Mouse (Mus musculus) myocyte (in vitro differentiated cells): ENCODE measurements around the gene Mbd6.

Source experiments
- CEBPB ChIP-seq: IDR thresholded peaks from 2 replicates; pipeline ENCODE4 v1.6.1; 2011; ENCODE audit warnings: mild to moderate bottlenecking, moderate library complexity; ENCODE audit not compliant: poor library complexity, insufficient read depth, severe bottlenecking
- E2F4 ChIP-seq: IDR thresholded peaks from one replicate; pipeline ENCODE4 v1.6.1; 2011; ENCODE audit warnings: mild to moderate bottlenecking, control low read depth, moderate library complexity; ENCODE audit not compliant: insufficient read depth
- MAX ChIP-seq: IDR thresholded peaks from one replicate; pipeline ENCODE4 v1.6.1; 2011; ENCODE audit warnings: low read depth, mild to moderate bottlenecking, control low read depth
- MYOD1 ChIP-seq, 3 experiments: IDR thresholded peaks; one replicate each; pipeline ENCODE4 v1.6.1; 2011; ENCODE audit warnings: control low read depth in 2 of 3, low read depth in 2 of 3, mild to moderate bottlenecking in 2 of 3, moderate library complexity in 1 of 3; ENCODE audit not compliant: insufficient read length in 2 of 3, control insufficient read depth in 1 of 3
- MYOG ChIP-seq, 3 experiments: IDR thresholded peaks; one replicate each; pipeline ENCODE4 v1.6.1; 2011; ENCODE audit warnings: control low read depth in 2 of 3, low read depth in 2 of 3, mild to moderate bottlenecking in 2 of 3; ENCODE audit not compliant: insufficient read length in 2 of 3, control insufficient read depth in 1 of 3, insufficient read depth in 1 of 3
- POLR2A ChIP-seq: IDR thresholded peaks from one replicate; pipeline ENCODE4 v1.6.1; 2011; ENCODE audit warnings: low read depth, mild to moderate bottlenecking, control low read depth, moderate library complexity; ENCODE audit not compliant: insufficient read length
- POLR2AphosphoS2 ChIP-seq: IDR thresholded peaks from one replicate; pipeline ENCODE4 v1.6.1; 2011; ENCODE audit warnings: low read depth, control low read depth; ENCODE audit not compliant: insufficient read length
- REST ChIP-seq: IDR thresholded peaks from one replicate; pipeline ENCODE4 v1.6.1; 2011; ENCODE audit warnings: mild to moderate bottlenecking, control low read depth, moderate library complexity; ENCODE audit not compliant: insufficient read depth, insufficient read length
- SRF ChIP-seq: IDR thresholded peaks from one replicate; pipeline ENCODE4 v1.6.1; 2011; ENCODE audit warnings: low read depth; ENCODE audit not compliant: control insufficient read depth, insufficient read length
- TCF12 ChIP-seq: IDR thresholded peaks from one replicate; pipeline ENCODE4 v1.6.1; 2011; ENCODE audit warnings: mild to moderate bottlenecking, control low read depth; ENCODE audit not compliant: poor library complexity, insufficient read depth, severe bottlenecking
- TCF3 ChIP-seq: IDR thresholded peaks from one replicate; pipeline ENCODE4 v1.6.1; 2011; ENCODE audit warnings: low read depth, control low read depth; ENCODE audit not compliant: insufficient read length
- USF1 ChIP-seq: IDR thresholded peaks from one replicate; pipeline ENCODE4 v1.6.1; 2011; ENCODE audit warnings: low read depth, mild to moderate bottlenecking, control low read depth, moderate library complexity

DNA sequence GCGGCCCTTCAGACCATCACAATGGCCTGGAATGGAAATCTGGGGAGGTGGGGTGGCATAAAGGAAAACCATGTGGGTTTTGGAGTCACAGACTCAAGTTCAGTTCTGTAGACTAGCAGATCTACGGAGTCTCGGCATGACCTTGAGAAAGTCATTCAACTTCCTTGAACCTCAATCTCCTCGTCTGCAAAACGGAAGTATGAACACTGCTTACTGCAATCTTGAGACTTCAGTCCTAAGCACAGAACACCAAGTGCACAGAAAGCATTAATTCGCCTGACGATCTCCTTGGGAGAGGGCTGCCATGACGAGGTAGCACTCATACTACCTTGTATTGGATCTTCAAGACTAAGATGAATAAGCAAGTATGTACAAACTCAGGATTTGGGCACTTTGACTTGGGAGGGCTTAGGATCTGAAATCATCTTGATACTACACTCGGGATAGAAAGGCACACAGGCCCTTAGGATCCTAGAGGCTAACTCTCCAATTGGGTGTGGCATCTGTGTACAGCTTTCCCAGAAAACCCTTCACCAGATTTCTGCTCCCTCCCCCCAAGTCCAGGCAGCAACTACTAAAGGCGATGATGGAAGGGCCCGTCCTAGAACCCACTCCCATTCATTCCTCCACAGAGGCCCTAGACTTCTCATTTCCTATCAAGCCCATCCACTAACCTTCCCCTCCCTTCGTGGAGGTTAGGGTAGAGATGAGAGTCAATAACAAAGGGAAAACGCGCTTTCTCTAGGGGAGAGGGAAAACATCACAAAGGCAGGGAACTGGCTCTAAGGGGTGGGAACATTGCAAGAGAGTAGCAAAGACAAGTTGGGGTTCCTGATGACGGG, 26.9 kb downstream of the Mbd6 start:
- TF ChIP-seq USF1: no peak
- no peak for TF ChIP-seq REST
- no peak for TF ChIP-seq E2F4
- no peak for TF ChIP-seq POLR2AphosphoS2
- no peak for TF ChIP-seq POLR2A
- TF ChIP-seq MYOG (IDR thresholded peaks at IDR 0.05; ENCODE audit: control insufficient read depth in 1 of 3, insufficient read depth in 1 of 3, insufficient read length in 2 of 3, low read depth in 2 of 3): no peak
- TF ChIP-seq TCF3: no peak
- no peak for TF ChIP-seq MAX
- no peak for TF ChIP-seq TCF12
- TF ChIP-seq CEBPB: no peak
- no peak for TF ChIP-seq SRF
- no peak for TF ChIP-seq MYOD1 (IDR thresholded peaks at IDR 0.05; ENCODE audit: control insufficient read depth in 1 of 3, insufficient read length in 2 of 3, low read depth in 2 of 3)
